Mouse (Mus musculus): ENCODE data around the gene Utp18.
"Not testable (repeated sequence)": the region's sequence is repeated elsewhere in the genome, so short reads cannot be mapped to it uniquely, and the experiment has no call there.

- TF ChIP-seq POLR2A (IDR thresholded peaks at IDR 0.05; ENCODE audit: insufficient read length, low read depth); USF1 (IDR thresholded peaks at IDR 0.05; ENCODE audit: low read depth); CEBPB (IDR thresholded peaks at IDR 0.05; ENCODE audit: insufficient read depth, poor library complexity, severe bottlenecking); E2F4 (IDR thresholded peaks at IDR 0.05; ENCODE audit: insufficient read depth); POLR2AphosphoS2 (IDR thresholded peaks at IDR 0.05; ENCODE audit: insufficient read length, low read depth); TCF12 (IDR thresholded peaks at IDR 0.05; ENCODE audit: insufficient read depth, poor library complexity, severe bottlenecking); MYOD1 (IDR thresholded peaks at IDR 0.05; ENCODE audit: control insufficient read depth in 1 of 3, insufficient read length in 2 of 3, low read depth in 2 of 3); MYOG (IDR thresholded peaks at IDR 0.05; ENCODE audit: control insufficient read depth in 1 of 3, insufficient read depth in 1 of 3, insufficient read length in 2 of 3, low read depth in 2 of 3); MAX (IDR thresholded peaks at IDR 0.05; ENCODE audit: low read depth): not testable (repeated sequence)
These were observed 29.5 kb upstream of the Utp18 start for GRCm38 (mm10) chr11:93915019-93915418.

All from myocyte (in vitro differentiated cells).